In genomic region chr2:74711721-74712621, GRCm38 (mm10) we compare ENCODE assay signal across 8 mouse cellular contexts. TPM values are rescaled to one million over a fixed set of nuclear protein-coding genes. Genes with fewer than 3 reads are reported as not detected.
DNase-seq lines count a peak whose midpoint lies in the region; ATAC-seq and TF ChIP-seq lines count a peak whose summit lies in the region.
"Had no signal": no experiment of that assay in that cellular context is flagged by ENCODE, and none has a peak within 500 bp of the region (broad histone marks: within the 10 kb centered on the region; RNA-seq: fewer than 3 reads in every experiment).

TSS of gene Hoxd3 (plus strand) at chr2:74711927.
TSS of gene Hoxd4 (plus strand) at chr2:74711929.

- POLR2A ChIA-PET in Patski (lab: Charles Lee) = interaction anchor here (0.7 kb wide), 1 partner anchor 439 kb away, joined by 3 read pairs; no protein-coding TSS in a partner anchor

- peak within 1 kb of the TSS; percentile 61 for H3K4me2 ChIP-seq in heart, postnatal 0 days (ENCODE audit: low read depth, low read length)
- H3K4me2 ChIP-seq in limb, embryonic 11.5 days (ENCODE audit: low read depth, severe bottlenecking) = peak within 1 kb of the TSS; percentile 86
- H3K4me2 ChIP-seq in stomach, embryonic 15.5 days = peak within 1 kb of the TSS; percentile 46

- TF ChIP-seq CTCF in Patski (IDR thresholded peaks at IDR 0.05) = no peak
- no peak for TF ChIP-seq CTCF in brain, embryonic 14.5 days (IDR thresholded peaks at IDR 0.05; ENCODE audit: borderline replicate concordance, extremely low read depth, insufficient read depth, insufficient read length)
- no peak for TF ChIP-seq CTCF in heart, postnatal 0 days (IDR thresholded peaks at IDR 0.05; ENCODE audit: low read depth)

- no peak for DNase-seq in Patski (ENCODE audit: low read depth, low spot score)
- DNase-seq in brain, embryonic 14.5 days (ENCODE audit: low read depth) = peak; percentile 51
- DNase-seq in heart, postnatal 0 days (ENCODE audit: low spot score) = no peak
- peak; percentile 84 for DNase-seq in limb, embryonic 11.5 days (ENCODE audit: low spot score)
- DNase-seq in frontal cortex, postnatal 25 days (ENCODE audit: low spot score in 2 of 2) = no peak
- no peak for DNase-seq in natural killer cell, adult 2 months (ENCODE audit: low spot score in 2 of 2)

- no peak within 1 kb of the TSS for H3K9ac ChIP-seq in heart, postnatal 0 days (replicated peaks; ENCODE audit: low read depth, low read length)
- peak within 1 kb of the TSS; percentile 91 for H3K9ac ChIP-seq in limb, embryonic 11.5 days (ENCODE audit: low read length)
- no peak within 1 kb of the TSS for H3K9ac ChIP-seq in stomach, embryonic 15.5 days

- TF ChIP-seq EP300 in heart, postnatal 0 days (IDR thresholded peaks at IDR 0.05; ENCODE audit: low read depth) = no peak

- peak; percentile 65 for ATAC-seq in Patski
- ATAC-seq in heart, postnatal 0 days (ENCODE audit: insufficient read depth, low read depth) = 0 out of 2 replicates have a peak, but pooled peaks have one; percentile 13
- ATAC-seq in limb, embryonic 11.5 days (ENCODE audit: insufficient number of reproducible peaks, low FRiP score, low TSS enrichment, low read depth) = peak; percentile 32
- ATAC-seq in stomach, embryonic 15.5 days (ENCODE audit: insufficient read depth, low FRiP score, low read depth) = no peak

- peak within 1 kb of the TSS; percentile 46 for H3K4me3 ChIP-seq in heart, postnatal 0 days (ENCODE audit: low read depth, low read length)
- H3K4me3 ChIP-seq in limb, embryonic 11.5 days (ENCODE audit: low read depth, low read length) = peak within 1 kb of the TSS; percentile 74
- peak within 1 kb of the TSS; percentile 38 for H3K4me3 ChIP-seq in stomach, embryonic 15.5 days (replicated peaks)

- TF ChIP-seq POLR2A in brain, embryonic 14.5 days (IDR thresholded peaks at IDR 0.05; ENCODE audit: borderline replicate concordance, extremely low read depth, insufficient read depth, insufficient read length, poor library complexity, severe bottlenecking) = no peak

- CTCF ChIA-PET in Patski (lab: Charles Lee) = no interaction called here

- H3K4me1 ChIP-seq in heart, postnatal 0 days (ENCODE audit: control insufficient read depth, insufficient read depth) = peaks cover 6% of the 10 kb centered on the region; the same call in 1 of the 2 replicates
- H3K4me1 ChIP-seq in limb, embryonic 11.5 days (ENCODE audit: control insufficient read depth, insufficient read depth, low read length) = peaks cover 33% of the 10 kb centered on the region
- peaks cover 9% of the 10 kb centered on the region for H3K4me1 ChIP-seq in stomach, embryonic 15.5 days

- no peaks in the 10 kb centered on the region for H3K9me3 ChIP-seq in heart, postnatal 0 days (replicated peaks; ENCODE audit: control insufficient read depth, low read length)
- no peaks in the 10 kb centered on the region for H3K9me3 ChIP-seq in limb, embryonic 11.5 days (ENCODE audit: control insufficient read depth, low read length)
- H3K9me3 ChIP-seq in stomach, embryonic 15.5 days = no peaks in the 10 kb centered on the region

- 1% methylated on average over 65 of the region's 65 CpGs for WGBS in heart, postnatal 0 days
- WGBS in limb, embryonic 11.5 days = under 1% methylated on average over 65 of the region's 65 CpGs
- WGBS in stomach, embryonic 15.5 days = under 1% methylated on average over 65 of the region's 65 CpGs

- peaks cover 2% of the 10 kb centered on the region for H3K27me3 ChIP-seq in Patski
- H3K27me3 ChIP-seq in heart, postnatal 0 days (ENCODE audit: control insufficient read depth, insufficient read depth, low read length) = peaks cover 99% of the 10 kb centered on the region
- H3K27me3 ChIP-seq in limb, embryonic 11.5 days (ENCODE audit: control insufficient read depth, insufficient read depth, low read length) = no peaks in the 10 kb centered on the region
- H3K27me3 ChIP-seq in stomach, embryonic 15.5 days (replicated peaks) = peaks cover 94% of the 10 kb centered on the region

- H3K36me3 ChIP-seq in heart, postnatal 0 days (replicated peaks; ENCODE audit: control insufficient read depth, insufficient read depth, low read length) = no peaks in the 10 kb centered on the region
- no peaks in the 10 kb centered on the region for H3K36me3 ChIP-seq in limb, embryonic 11.5 days (ENCODE audit: control insufficient read depth, insufficient read depth, low read length)
- H3K36me3 ChIP-seq in stomach, embryonic 15.5 days = no peaks in the 10 kb centered on the region

- in situ Hi-C loops in Patski (cut with MboI; ENCODE audit: low pct_unique_long_range_greater_than_20kb) = no loop called here

- H3K27ac ChIP-seq in heart, postnatal 0 days (ENCODE audit: low read depth) = no peak within 1 kb of the TSS
- H3K27ac ChIP-seq in limb, embryonic 11.5 days (replicated peaks; ENCODE audit: low read depth, low read length) = peak within 1 kb of the TSS; percentile 88
- no peak within 1 kb of the TSS for H3K27ac ChIP-seq in stomach, embryonic 15.5 days

RNA-seq across cellular contexts. Expression of gene Hoxd3, which starts in this region (rescaled TPM):
- 0.27 TPM for polyA plus RNA-seq in Patski (2021)
- polyA plus RNA-seq in brain, embryonic 14.5 days (2012; rRNA removed) = 9.6 and 47.4 TPM in 2 replicates
- total RNA-seq in heart, postnatal 0 days (2014; rRNA removed; ENCODE audit: low replicate concordance) = not detected in 2 replicates
- polyA plus RNA-seq in heart, postnatal 0 days (2015; fragmentation: Nextera tagmentation; extraction: Ambion mirVana) = 0.04 TPM in 1 of 2 replicates, not detected in the other
- 1.2 and 1.4 TPM in 2 replicates for polyA plus RNA-seq in limb, embryonic 11.5 days (2014; fragmentation: Nextera tagmentation; extraction: Ambion mirVana)
- 14.4 and 15.8 TPM in 2 replicates for polyA plus RNA-seq in stomach, embryonic 15.5 days (2015; fragmentation: Nextera tagmentation; extraction: Ambion mirVana)
- total RNA-seq: common myeloid progenitor, adult 5-6 weeks had no signal

RNA-seq across cellular contexts. Expression of gene Hoxd4, which starts in this region (rescaled TPM):
- polyA plus RNA-seq in Patski (2021) = 6.7 TPM
- polyA plus RNA-seq in brain, embryonic 14.5 days (2012; rRNA removed) = 0.81 and 5.5 TPM in 2 replicates
- total RNA-seq in heart, postnatal 0 days (2014; rRNA removed; ENCODE audit: low replicate concordance) = 0.19 TPM in 1 of 2 replicates, not detected in the other
- 0.05 and 0.11 TPM in 2 replicates for polyA plus RNA-seq in heart, postnatal 0 days (2015; fragmentation: Nextera tagmentation; extraction: Ambion mirVana)
- polyA plus RNA-seq in limb, embryonic 11.5 days (2014; fragmentation: Nextera tagmentation; extraction: Ambion mirVana) = 0.84 and 1.9 TPM in 2 replicates
- polyA plus RNA-seq in stomach, embryonic 15.5 days (2015; fragmentation: Nextera tagmentation; extraction: Ambion mirVana) = 0.53 and 0.92 TPM in 2 replicates
- total RNA-seq: common myeloid progenitor, adult 5-6 weeks had no signal

Comparison
In these comparisons a context has a peak if more than half of its experiments do, and no peak if none do; other contexts are left out.
1. Peak in ATAC-seq, H3K4me3 ChIP-seq and H3K4me2 ChIP-seq in heart, postnatal 0 days; RNA of the genes that start here not detected or under 1 TPM.
2. DNase-seq: peak in brain, embryonic 14.5 days (single experiment) and limb, embryonic 11.5 days (single experiment); none in Patski (single experiment), heart, postnatal 0 days (single experiment), frontal cortex, postnatal 25 days (0 of 2) and natural killer cell, adult 2 months (0 of 2).
3. Peak in every context shown above with its lines, with median percentiles within 50 percentile points of each other: H3K4me2 ChIP-seq and H3K4me3 ChIP-seq.